Mouse (Mus musculus) liver, embryonic 15.5 days (tissue): Measurements from ENCODE around the gene Edar. TPM values are rescaled to one million over a fixed set of nuclear protein-coding genes. Genes with fewer than 3 reads are reported as not detected.

Experiments
- ATAC-seq: fragments of 200-750 bp; cut with Nextera tagmentation; 2 replicates; pipeline ENCODE4 v1.8.0; 2017; ENCODE audit warnings: moderate number of reproducible peaks, mild to moderate bottlenecking, moderate library complexity; ENCODE audit not compliant: insufficient read depth
- H3K27ac ChIP-seq: fragments of 300-500 bp; sonication (generic); replicated peaks from 2 replicates; pipeline ENCODE4 v1.5.1; 2015; ENCODE audit warnings: mild to moderate bottlenecking, inconsistent platforms
- H3K27me3 ChIP-seq: fragments of 300-500 bp; sonication (generic); 2 replicates; pipeline ENCODE4 v1.6.1; 2015; ENCODE audit warnings: mild to moderate bottlenecking, inconsistent platforms
- H3K36me3 ChIP-seq: fragments of 300-500 bp; sonication (generic); replicated peaks from 2 replicates; pipeline ENCODE4 v1.6.1; 2015; ENCODE audit warnings: moderate library complexity, mild to moderate bottlenecking, inconsistent platforms
- H3K4me1 ChIP-seq: fragments of 300-500 bp; sonication (generic); replicated peaks from 2 replicates; pipeline ENCODE4 v1.6.1; 2015; ENCODE audit warnings: inconsistent platforms
- H3K4me2 ChIP-seq: fragments of 300-500 bp; sonication (generic); 2 replicates; pipeline ENCODE4 v1.6.1; 2015; ENCODE audit warnings: moderate library complexity, mild to moderate bottlenecking, inconsistent platforms
- H3K4me3 ChIP-seq: fragments of 300-500 bp; sonication (generic); replicated peaks from 2 replicates; pipeline ENCODE4 v1.5.1; 2015; ENCODE audit warnings: mild to moderate bottlenecking, inconsistent platforms
- H3K9ac ChIP-seq: fragments of 300-500 bp; sonication (generic); 2 replicates; pipeline ENCODE4 v1.6.1; 2015; ENCODE audit warnings: moderate library complexity, mild to moderate bottlenecking, inconsistent platforms
- H3K9me3 ChIP-seq: fragments of 300-500 bp; sonication (generic); replicated peaks from 2 replicates; pipeline ENCODE4 v1.6.1; 2016; ENCODE audit warnings: inconsistent platforms
- WGBS: fragments of 180-500 bp; shearing (Covaris S2); methylation state at CpG from one replicate; pipeline ENCODE4 v1.1.7; 2015; ENCODE audit warnings: mixed read lengths; ENCODE audit not compliant: insufficient replicate concordance; 5-methylcytosine and 5-hydroxymethylcytosine counted together
- polyA plus RNA-seq: library from polyadenylated mRNA; unstranded; fragments of >200 nt; fragmentation: Nextera tagmentation; extraction: Ambion mirVana; gene quantifications from 2 replicates; pipeline ENCODE4 v1.2.1, GENCODE M21; 2015

Edar gene
- polyA plus RNA-seq, 1 experiment from 2014 or later = not detected

DNA sequence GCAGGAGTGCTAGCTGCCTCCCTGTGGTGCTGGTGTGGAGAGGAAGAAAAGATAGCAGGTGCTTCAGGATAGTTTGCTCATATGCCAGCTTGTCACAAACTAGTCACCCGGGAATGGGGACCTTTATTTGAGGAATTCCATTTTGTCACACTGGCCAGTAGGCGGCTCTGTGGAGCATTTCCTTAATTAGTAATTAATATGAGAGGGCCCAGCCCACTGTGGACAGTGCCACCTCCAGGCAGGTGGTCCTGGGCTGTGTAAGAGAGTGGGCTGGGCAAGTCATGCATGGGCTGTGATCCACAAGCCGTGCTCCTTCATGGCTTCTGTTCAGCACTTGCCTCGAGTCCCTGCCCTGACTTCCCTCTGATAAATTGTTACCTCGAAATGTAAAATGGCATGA is 26.7 kb downstream of the Edar start:
- no peaks in the 10 kb centered on the region for H3K9me3 ChIP-seq
- H3K36me3 ChIP-seq = no peaks in the 10 kb centered on the region
- H3K4me2 ChIP-seq = no peak overlapping the region
- H3K27ac ChIP-seq = no peak overlapping the region
- H3K4me3 ChIP-seq = no peak overlapping the region
- ATAC-seq = no peak
- no peak overlapping the region for H3K9ac ChIP-seq
- WGBS = 52% methylated on average over 5 of the region's 5 CpGs
- peaks cover 19% of the 10 kb centered on the region for H3K27me3 ChIP-seq
- no peaks in the 10 kb centered on the region for H3K4me1 ChIP-seq

DNA sequence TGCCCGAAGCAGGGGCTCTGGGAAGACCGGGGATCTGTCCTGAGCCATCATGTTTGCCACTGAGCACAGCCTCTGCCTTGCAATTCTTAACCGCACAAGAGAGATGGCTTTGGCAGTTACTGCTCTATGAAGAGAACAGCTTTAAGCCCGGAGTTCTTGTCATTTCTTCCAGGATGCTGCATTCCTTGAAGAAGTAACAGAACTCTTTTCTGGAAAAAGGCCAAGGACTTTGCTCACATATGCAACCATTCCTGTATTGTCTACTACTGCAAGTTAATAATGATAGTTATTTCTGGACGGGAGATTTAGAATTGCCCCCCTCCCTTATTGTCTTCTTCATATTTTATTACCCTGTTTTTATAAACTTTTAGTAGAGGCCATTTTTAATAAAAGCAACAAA is 30.8 kb downstream of the Edar start:
- H3K4me1 ChIP-seq = no peaks in the 10 kb centered on the region
- ATAC-seq = no peak
- WGBS = 60% methylated on average over 5 of the region's 5 CpGs
- no peak overlapping the region for H3K4me2 ChIP-seq
- no peak overlapping the region for H3K4me3 ChIP-seq
- no peak overlapping the region for H3K27ac ChIP-seq
- H3K9me3 ChIP-seq = no peaks in the 10 kb centered on the region
- H3K27me3 ChIP-seq = no peaks in the 10 kb centered on the region
- H3K9ac ChIP-seq = no peak overlapping the region
- no peaks in the 10 kb centered on the region for H3K36me3 ChIP-seq

DNA sequence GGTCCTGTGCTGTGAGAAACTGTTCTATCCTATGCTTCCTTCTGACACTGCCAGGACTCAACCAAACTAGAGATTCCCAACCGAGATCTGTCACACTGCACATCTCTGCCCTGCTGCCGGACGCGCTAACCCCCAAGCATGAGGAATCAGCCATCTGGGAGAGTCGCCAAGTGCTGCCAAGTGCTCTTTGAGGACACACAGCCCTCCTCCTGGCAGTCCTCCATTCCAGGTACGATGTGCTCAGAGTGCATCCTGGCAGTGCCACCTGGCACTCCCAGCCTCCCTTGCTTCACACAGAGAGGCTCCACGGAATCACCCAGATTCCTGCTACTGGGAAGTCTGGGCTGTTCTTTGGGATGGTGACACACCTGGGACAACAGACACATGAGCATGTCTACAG is 31.3 kb downstream of the Edar start:
- H3K9me3 ChIP-seq = no peaks in the 10 kb centered on the region
- WGBS = 70% methylated on average over 7 of the region's 7 CpGs
- H3K4me2 ChIP-seq = no peak overlapping the region
- no peak overlapping the region for H3K4me3 ChIP-seq
- no peaks in the 10 kb centered on the region for H3K4me1 ChIP-seq
- H3K9ac ChIP-seq = no peak overlapping the region
- no peaks in the 10 kb centered on the region for H3K27me3 ChIP-seq
- no peaks in the 10 kb centered on the region for H3K36me3 ChIP-seq
- no peak for ATAC-seq
- H3K27ac ChIP-seq = no peak overlapping the region

DNA sequence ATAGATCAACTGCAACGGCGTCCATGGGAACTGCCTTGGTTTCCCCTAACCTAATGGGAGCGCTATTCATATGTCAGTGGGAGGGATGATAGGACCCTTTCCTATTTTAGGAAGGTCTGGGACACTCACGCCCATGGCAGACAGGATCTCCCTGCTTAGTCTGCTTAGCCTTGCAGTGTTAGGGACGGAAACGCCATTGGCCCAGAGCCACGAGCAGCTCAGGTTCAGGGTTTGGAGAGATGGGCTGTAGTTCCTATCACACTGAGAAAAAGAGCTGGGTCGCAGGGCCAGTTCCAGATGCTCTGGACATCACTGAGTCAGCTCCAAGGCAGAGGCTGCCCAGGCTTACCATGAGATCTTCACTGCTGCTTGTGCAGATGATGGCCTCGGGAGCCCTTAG is 32.5 kb downstream of the Edar start:
- H3K4me1 ChIP-seq = no peaks in the 10 kb centered on the region

DNA sequence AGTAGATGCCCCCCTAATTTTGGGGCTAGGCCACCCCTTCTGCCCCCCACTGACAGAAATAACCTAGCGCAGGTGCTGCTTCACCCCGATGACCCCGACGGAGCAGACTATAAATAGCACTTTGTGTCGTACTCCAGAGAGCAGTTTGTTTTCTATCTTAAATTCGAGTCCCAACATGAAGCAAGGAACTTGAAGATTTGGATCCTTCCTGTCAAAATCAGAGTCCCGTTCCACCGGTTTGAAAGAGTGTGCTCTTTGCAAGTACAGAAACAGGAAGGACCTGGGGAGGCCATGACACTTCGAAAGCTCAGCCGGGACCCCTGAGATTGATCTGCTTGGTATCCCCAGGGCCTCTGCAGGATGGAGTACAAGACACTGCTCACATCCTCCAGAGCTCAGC is 33.8 kb downstream of the Edar start:
- Histone ChIP-seq H3K4me2 (no peak overlapping the region), H3K36me3 (no peaks in the 10 kb centered on the region), H3K4me1 (no peaks in the 10 kb centered on the region), H3K9ac (no peak overlapping the region), H3K27me3 (no peaks in the 10 kb centered on the region), H3K27ac (no peak overlapping the region), H3K9me3 (no peaks in the 10 kb centered on the region), H3K4me3 (no peak overlapping the region)
- 66% methylated on average over 10 of the region's 10 CpGs for WGBS
- no peak for ATAC-seq

More for the DNA sequence above, 32.5 kb downstream of the Edar start:
- Histone ChIP-seq H3K4me3 (no peak overlapping the region), H3K9ac (no peak overlapping the region), H3K9me3 (no peaks in the 10 kb centered on the region), H3K4me2 (no peak overlapping the region), H3K27me3 (no peaks in the 10 kb centered on the region), H3K36me3 (no peaks in the 10 kb centered on the region), H3K27ac (no peak overlapping the region)
- no peak for ATAC-seq
- WGBS = 64% methylated on average over 9 of the region's 9 CpGs

DNA sequence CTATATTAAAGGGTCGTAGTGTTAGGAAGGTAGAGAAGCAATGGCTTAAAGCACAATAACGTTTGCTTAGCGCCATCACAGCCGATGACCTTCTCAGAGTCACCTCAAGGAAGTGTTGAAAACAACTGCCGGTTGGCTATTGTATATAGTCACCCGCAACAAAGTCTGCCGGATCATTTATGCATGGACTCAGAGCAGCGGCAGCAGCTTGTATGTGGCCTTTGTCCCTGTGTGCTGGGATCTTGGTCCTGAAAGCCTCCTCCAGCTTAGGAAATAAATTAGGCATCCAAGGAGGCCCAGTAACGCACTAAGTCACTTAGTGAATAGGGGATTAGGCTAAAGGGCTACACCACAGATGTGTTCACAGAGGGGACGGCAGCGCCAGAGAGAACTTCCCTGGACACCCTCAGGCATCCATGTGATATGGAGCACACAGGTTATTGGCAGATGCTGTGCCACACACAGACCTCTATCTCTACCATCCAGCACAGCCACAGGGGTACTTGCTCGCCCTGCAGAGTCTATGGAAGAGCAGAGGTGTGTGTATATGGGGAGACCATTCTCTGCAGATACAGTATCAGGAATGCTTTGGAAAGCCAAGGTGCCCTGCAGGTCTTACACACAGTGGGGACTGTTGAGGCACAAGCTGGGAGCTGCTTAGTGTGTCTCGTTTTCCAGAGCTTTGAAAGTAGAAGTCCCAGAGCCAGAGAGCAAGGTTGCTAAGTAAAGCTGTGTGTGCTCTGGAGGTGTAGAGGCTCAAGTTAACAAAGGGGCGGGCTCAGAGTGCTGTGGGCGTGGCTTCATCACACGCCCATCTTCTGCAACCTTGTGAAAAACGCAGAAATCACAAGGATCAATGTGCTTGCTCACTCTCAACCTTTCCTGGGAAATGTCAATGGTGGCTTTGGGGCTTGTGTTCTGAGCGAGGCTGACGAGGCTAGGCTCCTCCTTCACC is 34.7 kb downstream of the Edar start:
- Histone ChIP-seq H3K27ac (no peak overlapping the region), H3K36me3 (no peaks in the 10 kb centered on the region), H3K4me1 (no peaks in the 10 kb centered on the region), H3K9ac (no peak overlapping the region), H3K27me3 (no peaks in the 10 kb centered on the region), H3K4me3 (no peak overlapping the region), H3K4me2 (no peak overlapping the region), H3K9me3 (no peaks in the 10 kb centered on the region)
- ATAC-seq = no peak
- WGBS = 55% methylated on average over 19 of the region's 19 CpGs

DNA sequence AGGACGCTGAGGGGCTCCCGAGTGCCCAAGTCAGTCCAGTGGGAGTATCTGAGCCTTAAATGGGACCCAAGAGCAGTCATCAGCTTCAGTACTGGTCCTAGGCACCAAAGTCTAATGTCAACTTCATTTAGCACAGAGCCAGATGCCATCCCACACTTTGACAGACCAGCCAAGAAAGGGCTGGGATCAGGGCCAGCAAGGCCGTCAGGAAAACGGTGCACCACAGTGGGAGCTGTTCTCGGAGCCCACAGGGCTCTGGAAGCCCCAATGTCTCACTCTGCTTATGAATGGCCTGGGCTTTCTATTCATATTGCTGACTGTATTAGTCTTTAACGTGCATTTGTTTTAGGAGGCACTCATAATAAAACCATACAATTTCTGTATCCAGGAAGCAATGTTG is 36.2 kb downstream of the Edar start:
- H3K36me3 ChIP-seq = no peaks in the 10 kb centered on the region
- no peaks in the 10 kb centered on the region for H3K9me3 ChIP-seq
- no peaks in the 10 kb centered on the region for H3K4me1 ChIP-seq
- H3K4me3 ChIP-seq = no peak overlapping the region
- no peaks in the 10 kb centered on the region for H3K27me3 ChIP-seq
- WGBS = 59% methylated on average over 6 of the region's 6 CpGs
- H3K9ac ChIP-seq = no peak overlapping the region
- H3K4me2 ChIP-seq = no peak overlapping the region
- no peak overlapping the region for H3K27ac ChIP-seq
- ATAC-seq = no peak

DNA sequence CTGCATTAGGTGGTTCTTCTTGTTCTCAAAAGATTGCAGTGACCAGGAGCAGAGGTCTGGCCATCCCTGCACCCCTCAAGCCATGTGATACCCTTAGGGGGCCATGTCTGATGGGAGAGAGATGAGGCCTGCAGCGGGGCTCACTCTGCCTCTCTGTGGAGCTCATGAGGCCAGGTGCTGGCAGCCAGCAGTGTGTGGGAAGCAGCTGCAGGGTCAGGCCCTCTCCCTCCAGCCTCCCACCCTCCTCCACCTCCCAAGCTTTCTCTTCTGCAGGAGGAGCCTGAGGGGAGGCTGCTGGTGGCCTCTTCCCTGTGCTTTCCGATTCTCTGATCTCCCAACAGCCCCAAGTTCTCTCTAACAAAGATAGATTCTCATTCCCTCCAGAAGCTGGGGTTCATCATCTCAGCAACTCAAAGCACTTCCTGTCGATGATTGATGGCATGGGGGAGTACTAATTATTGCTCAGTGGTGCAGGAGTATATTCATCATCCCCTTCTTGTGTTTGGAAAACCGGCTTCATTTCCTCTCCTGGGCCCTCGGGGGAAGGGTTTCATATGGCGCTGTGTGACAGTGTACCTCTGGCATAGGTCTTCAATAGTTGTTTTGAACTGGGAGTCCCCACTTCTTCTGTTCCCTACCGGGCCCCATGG is 38.9 kb downstream of the Edar start:
- no peaks in the 10 kb centered on the region for H3K27me3 ChIP-seq
- no peaks in the 10 kb centered on the region for H3K4me1 ChIP-seq
- no peak overlapping the region for H3K27ac ChIP-seq
- H3K9ac ChIP-seq = no peak overlapping the region
- H3K9me3 ChIP-seq = no peaks in the 10 kb centered on the region
- no peak for ATAC-seq
- H3K36me3 ChIP-seq = no peaks in the 10 kb centered on the region
- 45% methylated on average over 7 of the region's 7 CpGs for WGBS
- H3K4me3 ChIP-seq = no peak overlapping the region
- H3K4me2 ChIP-seq = no peak overlapping the region

DNA sequence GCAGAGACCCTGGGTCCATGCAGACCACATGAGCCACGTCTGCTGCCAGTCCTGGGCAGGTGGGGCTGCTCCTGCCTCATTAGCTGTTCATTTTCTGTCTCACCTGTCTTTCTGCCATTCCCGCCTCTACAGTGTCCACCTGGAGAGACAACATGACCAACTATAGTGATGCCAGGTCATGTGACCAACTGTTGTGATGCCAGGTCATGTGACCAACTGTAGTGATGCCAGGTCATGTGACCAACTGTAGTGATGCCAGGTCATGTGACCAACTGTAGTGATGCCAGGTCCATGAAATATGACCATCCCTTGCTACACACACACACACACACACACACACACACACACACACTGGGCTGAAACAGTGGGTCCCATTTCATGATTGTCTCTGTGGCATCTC is 41.9 kb downstream of the Edar start:
- Histone ChIP-seq H3K4me1 (no peaks in the 10 kb centered on the region), H3K4me2 (no peak overlapping the region), H3K9ac (no peak overlapping the region), H3K4me3 (no peak overlapping the region), H3K36me3 (no peaks in the 10 kb centered on the region), H3K9me3 (no peaks in the 10 kb centered on the region), H3K27ac (no peak overlapping the region), H3K27me3 (no peaks in the 10 kb centered on the region)
- ATAC-seq = no peak
- 53% methylated on average over 2 of the region's 2 CpGs for WGBS

DNA sequence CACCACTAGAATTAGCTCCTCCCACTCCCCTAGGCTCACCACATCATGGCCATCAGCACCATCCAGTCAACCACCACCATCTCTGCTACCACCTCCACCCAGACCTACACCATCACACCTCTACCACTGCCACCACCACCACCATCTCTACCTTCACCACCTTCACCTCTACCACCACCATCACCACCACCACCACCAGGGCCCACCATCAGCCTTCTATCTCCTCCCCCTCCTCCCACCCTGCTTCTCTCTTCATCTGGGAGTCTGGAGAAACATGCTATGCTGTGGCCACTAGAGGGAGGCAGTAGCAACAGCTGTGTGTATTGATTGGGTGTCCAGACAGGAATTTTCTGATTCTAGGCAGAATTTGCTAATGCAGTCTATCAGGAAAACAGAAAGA is 47.9 kb downstream of the Edar start:
- Histone ChIP-seq H3K4me1 (no peaks in the 10 kb centered on the region), H3K9ac (no peak overlapping the region), H3K9me3 (no peaks in the 10 kb centered on the region), H3K4me3 (no peak overlapping the region), H3K27ac (no peak overlapping the region), H3K4me2 (no peak overlapping the region), H3K36me3 (no peaks in the 10 kb centered on the region), H3K27me3 (no peaks in the 10 kb centered on the region)
- ATAC-seq = no peak

DNA sequence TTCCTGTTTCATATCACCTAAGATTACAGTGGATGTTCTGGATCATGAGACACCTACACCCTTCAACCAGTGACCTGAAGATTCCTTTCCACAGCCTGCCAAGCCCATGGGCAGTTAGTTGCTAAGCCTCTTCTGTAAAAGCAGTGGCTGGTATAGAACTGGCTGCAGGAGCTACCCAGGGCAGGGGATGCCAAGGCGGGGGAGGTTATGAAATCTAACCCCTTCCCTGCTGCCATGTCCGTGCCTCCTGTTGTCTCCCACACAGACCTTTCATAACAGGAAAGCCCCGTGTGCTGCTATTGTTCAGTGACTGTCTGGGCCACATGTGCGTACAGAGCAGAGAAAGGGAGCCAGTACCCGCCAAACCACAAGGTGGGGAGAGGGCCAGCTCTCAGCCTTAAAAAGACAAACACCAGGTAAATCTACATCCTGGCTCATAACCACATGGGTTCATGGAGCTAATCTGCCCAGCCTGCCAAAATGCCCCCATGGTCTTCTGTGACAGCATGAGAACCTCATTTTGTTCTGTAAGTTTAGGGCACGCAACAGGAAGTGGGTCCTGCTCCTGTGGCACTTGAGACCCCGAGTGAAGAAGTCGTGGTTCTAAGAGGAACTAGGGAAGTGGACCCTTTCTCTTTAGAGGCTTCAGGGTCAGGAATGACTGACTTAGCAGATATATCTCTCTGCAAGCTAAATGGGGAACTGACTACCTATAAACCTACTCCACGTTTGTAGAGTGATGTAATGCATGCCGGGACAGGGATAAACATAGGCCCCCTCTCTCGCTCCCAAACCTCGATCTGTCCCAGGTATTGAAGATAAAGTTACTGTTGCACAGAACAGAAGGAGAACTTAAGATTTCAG is 50.4 kb downstream of the Edar start:
- no peak for ATAC-seq
- Histone ChIP-seq H3K27ac (no peak overlapping the region), H3K4me2 (no peak overlapping the region), H3K9ac (no peak overlapping the region), H3K9me3 (no peaks in the 10 kb centered on the region), H3K27me3 (no peaks in the 10 kb centered on the region), H3K4me1 (no peaks in the 10 kb centered on the region), H3K36me3 (no peaks in the 10 kb centered on the region), H3K4me3 (no peak overlapping the region)
- WGBS = 16% methylated on average over 12 of the region's 12 CpGs
